Mouse (Mus musculus) kidney, adult 11 months (tissue): ENCODE results near the gene Hps1.
"Not testable (repeated sequence)": the region's sequence is repeated elsewhere in the genome, so short reads cannot be mapped to it uniquely, and the experiment has no call there.

ENCODE experiments used
- DNase-seq: peaks from one replicate; pipeline ENCODE4 v3.0.0; 2022

Gene Hps1

GRCm38 (mm10) chr19:42779531-42780155 lies at the start of gene Hps1:
Gene Hps1 (minus strand): TSS chr19:42779978.
- peak; percentile 86 for DNase-seq

GRCm38 (mm10) chr19:42829196-42829595 lies 49.4 kb upstream of the Hps1 start:
- no peak for DNase-seq

- DNase-seq: no peak
These were observed 48.1 kb upstream of the Hps1 start for GRCm38 (mm10) chr19:42827843-42828242.

- DNase-seq: no peak
These were observed 40.3 kb upstream of the Hps1 start for GRCm38 (mm10) chr19:42820109-42820508.

GRCm38 (mm10) chr19:42817761-42818160 lies 38.0 kb upstream of the Hps1 start:
- DNase-seq: no peak

GRCm38 (mm10) chr19:42816261-42816660 lies 36.5 kb upstream of the Hps1 start:
- DNase-seq: no peak

- DNase-seq: no peak
These were observed 30.4 kb upstream of the Hps1 start for GRCm38 (mm10) chr19:42810140-42810539.

GRCm38 (mm10) chr19:42809491-42809890 lies 29.7 kb upstream of the Hps1 start:
- DNase-seq: no peak

- DNase-seq: no peak
These were observed 18.1 kb upstream of the Hps1 start for GRCm38 (mm10) chr19:42797866-42798265.

GRCm38 (mm10) chr19:42795801-42796200 lies 16.0 kb upstream of the Hps1 start:
- no peak for DNase-seq

- DNase-seq: peak; percentile 49
These were observed 15.3 kb upstream of the Hps1 start for GRCm38 (mm10) chr19:42794914-42795613.

GRCm38 (mm10) chr19:42788311-42788710 lies 8.5 kb upstream of the Hps1 start:
- no peak for DNase-seq

GRCm38 (mm10) chr19:42785562-42786220 lies 5.9 kb upstream of the Hps1 start:
- no peak for DNase-seq

- DNase-seq: no peak
These were observed 5.4 kb upstream of the Hps1 start for GRCm38 (mm10) chr19:42785129-42785528.

- not testable (repeated sequence) for DNase-seq
These were observed 369 bp upstream of the Hps1 start for GRCm38 (mm10) chr19:42780156-42780538.

- no peak for DNase-seq
These were observed 2.0 kb downstream of the Hps1 start for GRCm38 (mm10) chr19:42777801-42778200.

GRCm38 (mm10) chr19:42776813-42777212 lies 3.0 kb downstream of the Hps1 start:
- DNase-seq: no peak

- DNase-seq: no peak
These were observed 9.5 kb downstream of the Hps1 start for GRCm38 (mm10) chr19:42770141-42770872.

GRCm38 (mm10) chr19:42769648-42770047 lies 10.1 kb downstream of the Hps1 start:
- DNase-seq: peak; percentile 54

- no peak for DNase-seq
These were observed 12.4 kb downstream of the Hps1 start for GRCm38 (mm10) chr19:42767361-42767760.

- DNase-seq: no peak
These were observed 15.4 kb downstream of the Hps1 start for GRCm38 (mm10) chr19:42764398-42764797.

- DNase-seq: no peak
These were observed 23.1 kb downstream of the Hps1 start for GRCm38 (mm10) chr19:42756671-42757070.

GRCm38 (mm10) chr19:42755148-42755870 lies 24.5 kb downstream of the Hps1 start:
- peak; percentile 70 for DNase-seq
